Mouse (Mus musculus) brain, embryonic 14.5 days (tissue): Measurements from ENCODE around the gene Nebl. TPM values are rescaled to one million over a fixed set of nuclear protein-coding genes. Genes with fewer than 3 reads are reported as not detected.
A peak's percentile ranks its signal among the peaks of the same experiment; 100 is the strongest.

Experiments
- DNase-seq: peaks from one replicate; pipeline ENCODE4 v3.0.0-alpha.2; 2011; ENCODE audit warnings: low read depth
- CTCF ChIP-seq: fragments of 200-500 bp; IDR thresholded peaks from 2 replicates; pipeline ENCODE4 v1.5.1; 2012; ENCODE audit warnings: inconsistent platforms, mild to moderate bottlenecking, moderate library complexity, borderline replicate concordance; ENCODE audit not compliant: insufficient read depth, insufficient read length; ENCODE audit errors: extremely low read depth
- POLR2A ChIP-seq: fragments of 200-500 bp; IDR thresholded peaks from 2 replicates; pipeline ENCODE4 v1.6.1; 2012; ENCODE audit warnings: mild to moderate bottlenecking, inconsistent platforms, borderline replicate concordance; ENCODE audit not compliant: poor library complexity, insufficient read depth, insufficient read length, severe bottlenecking; ENCODE audit errors: extremely low read depth
- polyA plus RNA-seq: library from polyadenylated mRNA; depleted of rRNA; stranded (reverse); fragments of >200 nt; gene quantifications from 2 replicates; pipeline ENCODE4 v1.2.3, GENCODE M21; 2012

Gene Nebl
- polyA plus RNA-seq, 1 experiment, result 9.1 TPM

- DNase-seq, result no peak
- TF ChIP-seq CTCF (no peak), POLR2A (no peak)
These were observed 73.1 kb downstream of the Nebl start for GRCm38 (mm10) chr2:17658176-17658575.

GRCm38 (mm10) chr2:17650147-17650834 lies 81.0 kb downstream of the Nebl start:
- DNase-seq, result no peak
- TF ChIP-seq POLR2A (no peak), CTCF (no peak)

- DNase-seq, result no peak
- TF ChIP-seq CTCF (no peak), POLR2A (no peak)
These were observed 81.5 kb downstream of the Nebl start for GRCm38 (mm10) chr2:17649728-17650127.

GRCm38 (mm10) chr2:17644282-17645262 lies 86.7 kb downstream of the Nebl start:
- DNase-seq, result peak; percentile 89
- TF ChIP-seq CTCF, result peak; percentile 86
- no peak for TF ChIP-seq POLR2A

GRCm38 (mm10) chr2:17643869-17644268 lies 87.4 kb downstream of the Nebl start:
- peak; percentile 31 for DNase-seq
- TF ChIP-seq POLR2A (no peak), CTCF (no peak)

- no peak for TF ChIP-seq POLR2A
- TF ChIP-seq CTCF, result no peak
These were observed 88.5 kb downstream of the Nebl start for GRCm38 (mm10) chr2:17642770-17643169.

GRCm38 (mm10) chr2:17640861-17641260 lies 90.4 kb downstream of the Nebl start:
- no peak for DNase-seq

More at GRCm38 (mm10) chr2:17642770-17643169, 88.5 kb downstream of the Nebl start:
- no peak for DNase-seq

GRCm38 (mm10) chr2:17638631-17639030 lies 92.6 kb downstream of the Nebl start:
- peak; percentile 87 for DNase-seq
- TF ChIP-seq CTCF (no peak), POLR2A (no peak)

More at GRCm38 (mm10) chr2:17640861-17641260, 90.4 kb downstream of the Nebl start:
- no peak for TF ChIP-seq CTCF
- no peak for TF ChIP-seq POLR2A

GRCm38 (mm10) chr2:17623931-17624330 lies 107.3 kb downstream of the Nebl start:
- no peak for TF ChIP-seq POLR2A
- TF ChIP-seq CTCF, result no peak
- no peak for DNase-seq

GRCm38 (mm10) chr2:17610259-17610658 lies 121.0 kb downstream of the Nebl start:
- TF ChIP-seq POLR2A (no peak), CTCF (no peak)
- peak; percentile 61 for DNase-seq

- no peak for DNase-seq
- TF ChIP-seq POLR2A, result no peak
- no peak for TF ChIP-seq CTCF
These were observed 127.7 kb downstream of the Nebl start for GRCm38 (mm10) chr2:17603573-17603972.

GRCm38 (mm10) chr2:17600652-17601051 lies 130.6 kb downstream of the Nebl start:
- TF ChIP-seq POLR2A (no peak), CTCF (no peak)
- DNase-seq, result no peak
